Mouse (Mus musculus) brain, adult 2 months (tissue): ENCODE measurements around the gene Tbc1d30.

ENCODE experiments used
- DNase-seq: peaks from one replicate; pipeline ENCODE4 v3.0.0; 2011; ENCODE audit warnings: low read depth, low spot score

The Tbc1d30 gene

DNA sequence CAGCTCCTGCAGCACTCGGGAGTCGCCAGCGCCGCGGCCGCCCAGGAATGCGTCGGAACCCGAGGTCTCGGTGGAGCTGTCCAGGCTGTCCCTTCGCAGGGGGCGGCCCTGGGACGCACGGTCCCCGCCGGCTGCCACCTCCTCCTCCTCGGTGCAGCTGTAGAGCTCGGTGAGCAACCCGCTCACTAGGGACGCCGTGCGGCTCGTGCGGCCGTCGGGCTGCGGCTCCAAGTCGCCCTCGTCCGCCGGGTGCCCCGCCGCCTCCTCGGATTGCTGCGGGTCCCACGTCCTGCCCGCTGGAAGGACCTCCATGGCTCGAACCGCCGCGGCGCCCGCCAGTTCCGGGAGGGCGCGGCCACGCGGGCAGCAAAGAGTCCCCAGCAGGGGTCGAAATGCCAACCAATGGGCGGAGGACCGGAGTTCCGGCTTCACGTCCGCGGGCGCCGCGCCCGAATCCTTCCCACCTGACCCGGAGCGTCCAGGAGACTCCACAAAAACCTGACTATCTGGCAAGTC lies at the start of gene Tbc1d30:
TSS of gene Tbc1d30 (minus strand) at position 213 of the 516 bp plus-strand sequence.
- no peak for DNase-seq

DNA sequence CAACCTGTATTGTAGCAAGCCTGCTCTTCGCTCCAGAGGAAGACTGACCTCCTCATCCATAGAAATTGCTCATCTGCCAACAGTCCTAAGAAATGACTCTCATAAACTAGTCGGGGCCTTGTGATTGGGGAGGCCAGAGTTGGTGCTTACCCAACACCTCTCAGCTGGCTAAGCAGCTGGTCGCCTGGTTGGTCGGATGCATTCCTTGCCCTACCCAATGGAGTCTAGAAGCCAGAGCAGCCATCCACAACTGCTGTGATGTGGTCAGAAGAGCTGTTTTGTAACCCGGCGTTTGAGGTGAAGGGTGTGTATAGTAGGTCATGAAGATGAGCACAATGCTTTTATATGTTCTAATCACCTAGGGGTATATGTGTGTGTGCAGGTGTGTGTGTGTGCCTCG lies 47.5 kb upstream of the Tbc1d30 start:
- DNase-seq, result no peak

DNA sequence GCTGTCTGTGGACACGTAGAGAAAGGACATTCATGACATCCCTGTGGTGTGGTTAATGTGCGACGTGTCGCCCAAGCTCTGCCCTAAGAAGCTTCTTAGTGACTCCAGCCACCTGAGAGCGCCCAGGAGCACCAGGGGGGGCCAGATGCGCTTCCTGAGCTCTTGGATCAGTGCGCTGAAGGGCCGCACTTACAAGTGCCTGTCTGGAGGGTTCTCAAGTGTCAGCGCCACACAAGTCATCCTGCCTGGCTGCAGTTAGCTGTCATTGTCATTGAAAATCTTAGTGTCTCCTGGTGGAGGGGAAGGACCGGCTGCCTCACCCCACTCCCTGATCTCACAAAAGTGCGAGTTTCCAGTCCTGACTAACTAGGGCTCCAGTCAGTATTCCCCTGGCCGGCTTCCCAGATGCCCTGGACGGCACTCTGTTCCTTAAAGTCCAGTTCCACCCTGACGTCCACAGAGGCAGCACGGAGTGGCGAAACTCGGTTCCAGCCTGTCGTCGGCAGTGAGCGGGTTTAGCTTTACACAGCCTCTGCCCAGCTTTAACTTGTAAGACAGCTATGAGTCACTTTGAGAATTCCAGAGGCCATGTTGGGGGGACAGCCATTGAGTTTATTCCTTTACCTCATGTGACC lies 44.6 kb upstream of the Tbc1d30 start:
- DNase-seq, result no peak

DNA sequence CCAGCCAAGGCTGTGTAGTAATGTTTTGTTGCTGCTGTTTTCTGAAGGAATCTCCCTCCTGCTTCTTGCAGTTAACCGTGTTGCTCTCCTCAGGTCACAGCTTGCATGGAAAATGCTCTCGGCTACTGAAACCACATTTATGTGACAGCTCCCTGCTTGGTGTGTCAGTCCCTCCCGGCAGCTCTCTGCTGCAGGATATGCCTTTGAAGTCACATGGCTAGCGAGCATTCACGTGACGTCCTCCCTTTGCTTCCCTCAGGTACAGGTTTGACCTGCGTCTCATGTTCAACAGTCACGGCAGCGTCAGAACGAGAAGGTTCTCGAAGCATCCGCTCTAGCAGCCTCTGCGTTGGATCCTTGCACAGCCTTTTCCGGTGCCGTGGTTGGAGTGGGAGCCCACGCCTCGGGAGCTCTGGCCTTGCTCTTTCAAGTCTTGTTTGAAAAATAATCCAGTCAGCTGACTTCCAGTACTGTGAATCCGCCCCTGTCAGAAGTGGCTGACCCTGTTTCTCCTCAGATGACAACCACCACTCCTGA lies 43.8 kb upstream of the Tbc1d30 start:
- no peak for DNase-seq

DNA sequence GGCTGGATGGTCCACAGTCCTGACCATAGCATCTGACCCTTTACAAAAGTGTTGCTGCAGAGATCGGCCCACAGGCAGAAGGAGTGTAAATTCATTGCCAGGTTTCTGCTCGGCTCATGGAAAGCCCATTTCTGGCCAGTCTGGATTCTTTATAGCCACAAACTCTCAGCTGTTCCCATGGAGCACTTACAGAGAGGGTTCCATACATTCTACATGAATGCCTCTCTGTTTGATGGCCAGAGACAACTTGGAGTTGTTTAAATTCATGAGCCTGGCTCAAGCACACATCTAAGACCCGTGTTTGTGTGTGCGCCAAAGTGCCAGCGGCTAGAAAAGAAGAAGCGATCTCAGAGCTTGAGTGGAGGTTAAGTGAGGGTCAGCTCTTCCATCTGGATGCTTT lies 43.2 kb upstream of the Tbc1d30 start:
- no peak for DNase-seq

DNA sequence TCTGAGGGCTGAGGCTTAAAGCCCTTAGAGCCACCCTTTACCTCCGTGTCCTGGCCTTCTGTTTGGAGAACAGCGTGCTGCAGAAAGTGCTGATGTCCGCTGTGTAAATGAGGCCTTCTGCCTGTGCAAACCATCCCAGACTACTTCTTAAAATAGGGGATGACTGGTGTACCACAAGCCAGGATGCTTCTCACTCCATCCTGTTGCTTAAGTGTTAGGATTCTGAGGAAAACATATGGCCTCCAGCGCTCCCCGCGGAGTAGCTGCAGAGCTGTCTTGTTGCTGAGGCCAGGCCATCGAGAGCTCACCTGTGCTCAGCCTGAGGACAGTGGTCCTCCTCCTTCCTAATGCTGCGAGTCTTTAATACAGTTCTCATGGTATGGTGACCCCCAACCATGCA lies 40.8 kb upstream of the Tbc1d30 start:
- peak; percentile 82 for DNase-seq

DNA sequence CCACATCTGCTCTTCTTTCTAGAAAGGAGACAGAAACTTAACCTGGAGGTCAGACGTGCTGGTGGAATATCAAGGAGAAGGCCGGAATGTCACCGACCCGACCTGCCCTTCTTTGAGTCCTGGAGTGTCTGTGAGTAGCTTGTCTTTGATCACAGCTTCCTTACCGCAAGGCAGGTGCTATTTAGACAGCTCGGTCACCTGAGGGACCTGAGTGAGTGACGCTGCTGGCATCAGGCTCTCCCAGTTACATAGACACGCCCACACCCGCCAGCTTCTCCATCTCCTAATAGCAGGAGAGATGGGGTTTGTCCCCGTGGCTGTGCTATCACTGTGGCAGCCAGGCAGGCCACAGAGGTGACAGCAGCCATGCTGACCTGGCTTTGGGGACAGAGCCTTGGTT lies 39.5 kb upstream of the Tbc1d30 start:
- DNase-seq, result no peak

DNA sequence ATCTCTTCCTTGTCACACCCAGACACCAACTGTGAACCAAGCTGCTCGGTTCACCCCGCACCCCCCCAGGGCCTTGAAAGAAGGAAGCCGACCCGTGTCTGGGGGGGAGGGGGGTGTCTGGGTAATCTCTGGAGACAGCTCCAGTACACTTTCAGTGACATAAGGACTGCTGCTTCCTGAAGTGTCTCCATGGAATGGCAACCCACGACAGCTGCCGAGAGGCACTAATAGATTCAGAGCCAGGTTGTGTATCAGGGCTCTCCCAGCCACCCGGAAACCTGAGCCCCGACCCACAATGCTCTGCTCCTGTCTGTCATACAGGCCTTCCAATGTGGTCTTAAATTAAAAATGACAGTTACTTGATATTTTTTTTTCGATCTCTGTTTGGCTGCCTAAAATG lies 35.3 kb upstream of the Tbc1d30 start:
- DNase-seq, result no peak

DNA sequence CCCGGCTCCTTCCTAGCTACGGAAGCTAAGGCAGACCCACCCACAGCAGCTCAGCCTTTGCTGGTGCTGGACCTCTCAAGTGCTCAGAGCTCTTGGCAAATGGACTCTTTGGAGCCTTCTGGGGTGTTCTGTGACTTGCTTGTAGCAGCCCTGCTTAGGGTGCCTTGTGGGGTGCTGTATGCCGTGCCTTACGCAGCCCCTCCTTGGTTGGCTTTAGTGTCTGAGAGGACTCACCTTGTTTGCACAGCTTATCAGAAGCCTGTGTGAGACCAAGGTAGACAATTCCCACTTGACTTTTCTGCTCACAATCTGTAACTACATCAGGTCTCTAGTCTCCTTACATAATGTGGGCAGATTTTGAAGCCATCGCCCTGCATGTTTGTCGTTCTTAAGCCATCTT lies 34.6 kb upstream of the Tbc1d30 start:
- no peak for DNase-seq

DNA sequence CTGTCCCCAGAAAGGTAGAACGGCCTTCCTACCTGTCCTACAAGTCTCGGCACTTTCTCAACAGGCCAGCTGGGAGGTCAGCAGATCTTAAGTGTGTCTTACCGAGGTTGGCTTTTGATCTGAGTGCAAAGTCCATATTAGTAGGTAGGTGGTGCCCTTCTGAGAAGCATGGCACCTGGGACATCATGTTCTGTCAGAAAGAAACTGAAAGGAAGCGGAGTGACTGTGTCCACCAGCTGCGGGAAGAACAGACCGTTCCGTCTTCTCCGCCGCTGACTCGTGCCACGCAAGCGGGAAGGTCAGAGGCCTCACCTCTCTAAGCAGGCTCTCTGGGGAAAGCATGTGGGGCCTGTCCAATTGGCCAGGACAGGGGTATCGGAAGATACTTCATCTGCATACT lies 33.6 kb upstream of the Tbc1d30 start:
- no peak for DNase-seq

DNA sequence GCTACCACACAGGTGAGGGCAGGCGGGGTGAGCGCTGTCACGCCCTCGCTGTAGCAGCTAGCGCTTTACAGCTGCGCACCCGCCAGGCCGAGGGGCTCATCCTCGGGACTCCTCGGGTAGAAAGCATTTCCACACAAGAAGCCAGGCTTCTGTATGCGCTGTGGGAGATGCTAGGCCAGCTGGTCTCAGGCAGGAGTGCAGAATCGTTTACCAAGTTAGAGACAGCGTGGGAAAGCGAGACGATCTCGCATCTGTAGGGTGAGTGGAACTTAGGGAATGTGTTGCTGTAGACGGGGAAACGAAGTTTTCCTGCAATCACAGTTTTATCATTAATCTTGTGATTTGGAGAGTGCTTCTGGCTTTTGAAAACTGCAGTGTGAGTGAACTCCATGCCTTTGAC lies 30.2 kb upstream of the Tbc1d30 start:
- DNase-seq, result peak; percentile 65

DNA sequence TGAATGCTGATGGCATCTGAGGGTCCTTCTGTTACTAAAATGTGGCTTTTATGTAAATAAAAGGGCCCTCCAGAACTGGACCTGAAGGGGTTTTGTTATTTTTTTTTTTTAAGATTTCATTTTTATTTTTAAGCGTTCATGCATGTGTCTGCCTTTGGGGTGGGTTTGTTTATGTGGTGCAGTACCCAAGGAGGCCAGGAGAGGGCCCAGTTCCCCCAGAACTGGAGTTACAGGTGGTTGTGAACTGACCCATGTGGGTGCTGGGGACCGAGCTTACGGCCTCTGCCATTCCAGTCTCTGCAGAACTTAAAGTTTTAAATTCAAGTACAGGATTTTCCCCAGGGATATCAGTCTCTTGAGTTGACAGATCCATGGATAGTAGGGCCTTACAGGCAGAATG lies 28.3 kb upstream of the Tbc1d30 start:
- no peak for DNase-seq

DNA sequence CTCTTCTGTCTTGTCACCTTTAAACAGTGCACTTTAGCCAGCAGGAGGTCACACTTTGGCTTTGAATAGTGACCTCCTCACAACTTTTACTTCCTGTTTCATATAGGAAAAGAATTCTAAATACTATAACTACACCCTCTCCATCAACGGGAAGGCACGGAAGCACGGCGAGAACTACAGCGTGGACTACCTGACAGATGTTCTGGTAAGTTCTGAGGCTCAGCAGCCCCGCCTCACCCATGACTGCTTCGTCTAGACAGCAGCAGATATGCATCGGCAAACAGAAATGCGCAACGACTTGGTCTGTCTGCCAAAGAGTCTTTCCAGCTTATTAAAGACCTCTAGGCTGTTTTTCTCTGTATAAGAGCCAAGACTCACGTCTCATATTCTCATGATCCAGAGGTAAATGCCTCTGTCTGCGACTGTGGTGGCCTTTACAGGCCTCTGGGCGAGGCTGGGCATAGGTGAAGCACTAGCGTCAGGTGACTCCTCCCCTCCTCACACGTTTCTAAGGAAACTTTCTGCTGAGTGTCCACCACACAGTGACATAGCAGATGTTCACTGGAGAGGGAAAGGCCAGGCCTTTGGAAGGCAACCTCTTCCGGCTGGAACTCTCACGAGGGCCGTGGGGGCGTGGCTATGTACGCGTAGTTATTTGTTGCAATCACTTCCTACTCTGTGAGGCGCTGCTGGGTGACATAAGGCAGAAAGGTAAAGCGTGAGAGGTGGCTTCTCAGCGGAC lies 25.6 kb upstream of the Tbc1d30 start:
- no peak for DNase-seq

DNA sequence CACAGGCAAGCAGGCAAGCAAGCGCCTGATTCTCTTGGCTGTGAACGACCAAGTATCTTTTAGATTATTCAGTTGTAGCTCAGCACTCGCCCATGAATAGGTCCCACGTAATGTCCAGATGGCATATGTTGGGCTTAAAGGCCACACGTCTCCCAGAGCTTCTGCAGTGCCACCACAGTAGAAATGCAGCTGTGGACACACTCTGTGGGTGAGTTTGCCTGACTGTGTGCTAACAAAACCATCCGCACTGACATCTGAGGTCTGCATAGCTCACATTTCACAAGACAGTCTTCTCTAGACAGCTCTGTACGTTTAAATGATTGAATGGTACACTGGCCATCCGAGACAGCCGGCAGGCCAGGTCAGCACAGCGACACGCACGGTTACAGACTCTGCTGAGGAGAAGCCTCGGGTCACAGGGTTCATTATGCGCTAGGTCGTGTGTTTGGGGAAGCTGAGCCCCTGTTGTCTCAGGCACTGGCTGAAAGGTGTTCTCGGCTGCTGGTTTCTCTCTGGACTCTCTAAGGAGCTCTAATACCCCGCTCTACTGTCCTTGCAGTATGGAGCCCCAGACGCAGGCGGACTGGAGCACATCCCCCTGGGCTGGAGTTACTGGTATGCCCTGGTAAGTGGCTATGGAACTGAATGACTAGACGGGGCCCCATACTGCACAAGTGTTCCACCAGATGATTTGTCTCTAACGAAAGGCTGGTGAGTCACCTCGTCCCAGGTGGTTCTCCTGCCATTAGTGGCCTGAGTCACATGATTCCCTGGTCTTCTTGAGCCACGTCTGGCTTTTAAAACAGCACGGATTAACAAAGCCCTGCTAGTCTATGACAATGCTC lies 24.8 kb upstream of the Tbc1d30 start:
- no peak for DNase-seq

DNA sequence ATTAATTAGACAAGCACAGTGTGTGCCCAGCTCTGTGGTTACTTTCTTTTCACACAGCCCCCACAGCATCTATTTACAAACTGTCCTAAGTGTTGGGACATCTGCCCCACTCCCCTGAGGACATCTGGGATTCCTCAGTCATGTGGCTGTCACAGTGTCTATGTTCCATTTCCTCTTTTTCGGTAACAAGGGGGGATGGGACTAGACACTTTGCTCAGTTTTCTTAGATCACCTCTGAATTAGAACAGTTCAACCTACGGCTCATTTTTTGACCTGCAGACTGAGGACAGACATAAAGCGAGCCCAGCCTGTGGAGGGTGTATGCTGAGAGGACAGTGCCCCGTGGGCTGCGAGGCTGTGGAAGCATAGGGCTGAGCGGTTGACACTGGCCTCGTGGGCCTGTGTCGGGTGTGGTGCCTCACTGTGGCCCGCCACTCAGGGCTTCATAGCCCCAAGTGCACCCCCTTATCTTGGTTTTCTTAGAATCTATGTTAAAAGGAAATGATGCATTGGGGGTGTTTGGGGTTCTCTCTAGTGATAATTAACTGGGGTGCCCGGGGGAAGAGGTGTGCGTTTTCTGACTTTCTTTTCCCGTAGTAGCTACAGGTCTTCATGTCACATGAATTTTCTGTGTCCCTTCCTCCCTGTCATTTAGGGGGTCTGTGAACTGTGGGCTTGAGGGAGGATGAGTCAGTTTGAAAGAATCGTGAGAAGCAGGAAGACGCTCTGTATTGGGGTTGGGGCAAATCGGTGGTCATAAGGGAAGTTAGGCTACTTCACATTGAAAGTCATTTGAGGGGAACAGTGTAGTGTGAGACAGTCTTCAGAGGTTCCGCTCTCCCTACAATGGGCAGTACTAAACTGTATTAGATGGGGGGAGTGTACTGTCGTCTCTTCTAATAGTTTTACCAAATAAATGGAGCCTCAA lies 23.9 kb upstream of the Tbc1d30 start:
- peak; percentile 65 for DNase-seq

DNA sequence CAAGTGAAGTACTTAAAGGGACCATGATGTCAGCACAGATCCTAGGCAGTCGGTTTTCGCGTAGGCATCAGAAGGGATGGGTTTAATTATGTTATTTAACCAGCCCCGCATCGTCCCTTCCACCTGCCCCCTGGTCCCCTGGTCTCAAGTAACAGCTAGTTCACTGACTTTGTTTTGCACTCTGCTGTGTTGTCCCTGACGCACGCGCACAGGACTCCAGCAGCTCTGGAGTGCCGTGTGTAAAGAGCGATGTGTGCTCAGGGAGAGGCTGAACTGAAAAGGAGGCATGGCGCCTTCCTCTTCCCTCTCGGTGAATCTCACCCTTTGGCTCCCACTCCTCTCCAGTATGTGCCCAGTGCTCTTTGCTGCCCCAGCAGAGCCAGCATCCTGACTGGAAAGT lies 22.9 kb upstream of the Tbc1d30 start:
- DNase-seq, result no peak

DNA sequence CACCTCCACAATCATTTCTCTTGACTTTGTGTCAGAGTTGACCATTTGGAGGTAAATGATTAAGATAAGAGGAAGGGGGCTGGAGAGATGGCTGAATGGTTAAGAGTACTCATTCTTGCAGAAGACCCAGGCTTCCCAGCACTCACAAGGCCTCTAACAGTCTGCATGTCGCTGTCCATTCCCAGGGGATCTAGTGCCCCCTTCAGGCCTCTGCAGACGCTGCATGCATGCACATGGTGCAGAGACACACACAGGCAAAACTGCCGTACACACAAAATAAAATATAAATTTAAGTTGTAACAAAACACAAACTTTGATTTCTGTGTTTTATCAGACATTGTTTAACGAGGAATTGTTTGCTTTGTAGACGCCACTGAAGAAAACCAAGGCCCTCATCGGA lies 19.7 kb upstream of the Tbc1d30 start:
- no peak for DNase-seq

DNA sequence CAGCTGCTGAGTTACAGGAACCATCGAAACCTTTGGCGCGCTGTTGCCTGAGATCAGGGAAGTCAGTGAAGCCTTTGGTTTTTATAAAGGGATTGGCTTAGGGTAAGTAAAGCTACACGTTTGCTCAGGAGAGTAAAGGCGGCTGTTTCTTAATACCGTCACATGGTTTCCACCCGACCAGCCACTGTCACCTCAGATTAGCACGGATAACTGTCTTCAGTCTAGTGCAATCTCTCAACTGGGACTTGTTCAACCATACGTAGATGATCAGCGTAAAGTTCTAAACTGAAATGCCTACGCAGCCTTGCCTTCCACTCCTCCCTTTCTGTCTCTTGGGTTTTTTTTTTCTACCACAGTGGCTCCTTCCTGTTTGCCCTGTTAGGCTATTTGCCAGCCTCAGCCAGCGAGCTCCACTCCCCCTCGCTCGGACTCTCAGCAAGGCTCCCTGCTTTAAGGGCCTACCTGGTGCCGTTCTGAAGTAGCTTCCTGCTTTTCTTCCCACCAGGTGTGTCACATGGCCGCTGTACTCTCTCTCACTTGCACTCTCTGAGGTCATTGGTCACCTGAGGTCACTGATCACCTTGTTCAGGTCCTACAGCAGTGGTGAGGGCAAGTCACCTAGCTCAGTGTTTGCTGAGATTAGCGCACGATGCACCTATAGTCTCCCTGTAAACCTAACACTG lies 17.8 kb upstream of the Tbc1d30 start:
- DNase-seq, result no peak

DNA sequence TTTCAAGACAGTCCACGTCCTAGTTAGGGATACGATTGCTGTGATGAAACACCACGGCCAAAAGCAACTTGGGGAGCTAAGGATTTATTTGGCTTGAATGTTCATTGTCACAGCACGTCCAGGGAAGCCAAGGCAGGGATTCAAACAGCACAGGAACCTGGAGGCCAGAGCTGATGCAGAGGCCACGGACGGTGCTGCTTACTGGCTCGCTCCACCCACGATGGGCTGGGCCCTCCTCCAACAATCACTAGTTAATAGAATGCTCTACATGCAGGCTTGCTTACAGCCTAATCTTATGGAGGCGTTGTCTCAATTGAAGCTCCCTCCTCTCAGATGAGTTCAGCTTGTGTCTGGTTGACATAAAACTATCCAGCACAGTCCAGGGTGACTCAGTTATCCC lies 16.7 kb upstream of the Tbc1d30 start:
- DNase-seq, result no peak

DNA sequence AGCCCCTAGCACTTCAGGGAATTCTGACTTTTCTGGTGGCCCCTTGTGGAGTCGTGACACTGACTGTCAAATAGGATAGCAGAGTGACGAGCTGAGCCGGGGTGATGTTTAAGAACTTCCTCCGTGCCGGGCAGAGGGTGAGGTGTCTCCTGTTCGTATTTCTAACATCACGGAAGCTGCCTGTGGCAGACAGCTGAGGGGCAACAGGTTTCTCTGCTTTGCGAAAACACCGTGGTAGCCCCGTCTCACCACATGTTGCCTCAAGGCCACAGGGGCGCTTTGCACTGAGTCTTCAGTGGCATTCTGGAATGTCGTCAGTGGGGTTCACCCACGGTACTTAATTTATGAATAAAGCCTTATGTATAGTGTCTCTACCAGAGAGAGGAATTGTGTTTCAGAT lies 16.2 kb upstream of the Tbc1d30 start:
- no peak for DNase-seq
